Mouse (Mus musculus) midbrain, embryonic 16.5 days (tissue): ENCODE results near the gene Hesx1. TPM values are rescaled to one million over a fixed set of nuclear protein-coding genes. Genes with fewer than 3 reads are reported as not detected.

Source experiments
- ATAC-seq: fragments of 200-750 bp; cut with Nextera tagmentation; 2 replicates; pipeline ENCODE4 v1.8.0; 2017; ENCODE audit warnings: moderate TSS enrichment
- H3K27ac ChIP-seq: fragments of 300-500 bp; sonication (generic); 2 replicates; pipeline ENCODE4 v1.5.1; 2014; ENCODE audit warnings: mild to moderate bottlenecking, low read length, mixed read lengths
- H3K27me3 ChIP-seq: fragments of 300-500 bp; sonication (generic); 2 replicates; pipeline ENCODE4 v1.6.1; 2014; ENCODE audit warnings: low read depth, low read length, mixed read lengths; ENCODE audit not compliant: control insufficient read depth, insufficient read depth
- H3K36me3 ChIP-seq: fragments of 300-500 bp; sonication (generic); 2 replicates; pipeline ENCODE4 v1.6.1; 2014; ENCODE audit warnings: mild to moderate bottlenecking, low read length, moderate library complexity, mixed read lengths; ENCODE audit not compliant: control insufficient read depth, insufficient read depth
- H3K4me1 ChIP-seq: fragments of 300-500 bp; sonication (generic); 2 replicates; pipeline ENCODE4 v1.6.1; 2014; ENCODE audit warnings: mild to moderate bottlenecking, low read length, mixed read lengths; ENCODE audit not compliant: control insufficient read depth, insufficient read depth
- H3K4me2 ChIP-seq: fragments of 300-500 bp; sonication (generic); 2 replicates; pipeline ENCODE4 v1.6.1; 2014; ENCODE audit warnings: mild to moderate bottlenecking, low read length, mixed read lengths
- H3K4me3 ChIP-seq: fragments of 300-500 bp; sonication (generic); 2 replicates; pipeline ENCODE4 v1.5.1; 2014; ENCODE audit warnings: low read depth, mild to moderate bottlenecking, low read length, moderate library complexity, mixed read lengths
- H3K9ac ChIP-seq: fragments of 300-500 bp; sonication (generic); 2 replicates; pipeline ENCODE4 v1.6.1; 2014; ENCODE audit warnings: low read depth, low read length, mixed read lengths
- H3K9me3 ChIP-seq: fragments of 300-500 bp; sonication (generic); replicated peaks from 2 replicates; pipeline ENCODE4 v1.6.1; 2014; ENCODE audit warnings: mild to moderate bottlenecking, low read length, mixed read lengths; ENCODE audit not compliant: control insufficient read depth, poor library complexity, severe bottlenecking
- WGBS: fragments of 180-500 bp; shearing (Covaris S2); extraction: QIAGEN DNeasy Blood & Tissue Kit; methylation state at CpG from one replicate; pipeline ENCODE4 v1.1.7; 2014; 5-methylcytosine and 5-hydroxymethylcytosine counted together
- polyA plus RNA-seq: library from polyadenylated mRNA; unstranded; fragments of >200 nt; fragmentation: Nextera tagmentation; extraction: Ambion mirVana; gene quantifications from 2 replicates; pipeline ENCODE4 v1.2.1, GENCODE M21; 2015

The Hesx1 gene
- polyA plus RNA-seq, 1 experiment from 2014 or later = 0.19 TPM

GRCm38 (mm10) chr14:27024664-27025063 is 30.4 kb downstream of the Hesx1 start:
- no peak overlapping the region for H3K4me2 ChIP-seq
- no peaks in the 10 kb centered on the region for H3K9me3 ChIP-seq
- no peak overlapping the region for H3K4me3 ChIP-seq
- ATAC-seq = no peak
- no peaks in the 10 kb centered on the region for H3K36me3 ChIP-seq
- H3K27ac ChIP-seq = no peak overlapping the region
- no peaks in the 10 kb centered on the region for H3K27me3 ChIP-seq
- 0 out of 2 replicates have a peak, but pooled peaks cover 2% of the 10 kb centered on the region for H3K4me1 ChIP-seq
- H3K9ac ChIP-seq = no peak overlapping the region
- 92% methylated on average over 4 of the region's 4 CpGs for WGBS

DNA sequence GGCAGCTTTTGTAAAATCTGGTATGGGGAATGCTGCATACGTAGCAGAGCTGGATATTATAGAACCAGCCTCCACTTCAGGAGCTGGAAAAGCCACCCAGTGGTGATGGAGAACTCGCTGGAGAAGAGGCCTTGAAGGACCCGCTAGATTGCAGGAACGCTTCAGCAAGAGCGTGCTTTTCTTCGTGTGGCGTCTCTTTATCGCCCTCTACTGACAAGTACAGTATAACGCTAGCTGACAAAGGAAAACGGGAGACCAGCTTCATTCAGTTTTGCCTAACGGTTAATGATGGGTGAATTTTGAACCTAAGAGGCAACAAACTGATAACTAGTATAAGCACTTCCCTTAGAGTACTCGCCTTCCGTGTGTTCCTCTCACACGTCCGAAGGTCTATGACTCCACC is 35.6 kb downstream of the Hesx1 start:
- 3% methylated on average over 15 of the region's 15 CpGs for WGBS
- H3K9me3 ChIP-seq = no peaks in the 10 kb centered on the region
- peak overlapping the region; percentile 24 for H3K4me2 ChIP-seq
- no peak overlapping the region for H3K4me3 ChIP-seq
- H3K4me1 ChIP-seq = 0 out of 2 replicates have a peak, but pooled peaks cover 2% of the 10 kb centered on the region
- peak overlapping the region; percentile 59; the same call in 1 of the 2 replicates for H3K27ac ChIP-seq
- H3K27me3 ChIP-seq = no peaks in the 10 kb centered on the region
- peak overlapping the region; percentile 41; the same call in 1 of the 2 replicates for H3K9ac ChIP-seq
- no peaks in the 10 kb centered on the region for H3K36me3 ChIP-seq
- peak; percentile 82 for ATAC-seq

GRCm38 (mm10) chr14:27031142-27031541 is 36.9 kb downstream of the Hesx1 start:
- Histone ChIP-seq H3K4me2 (no peak overlapping the region), H3K9ac (no peak overlapping the region), H3K36me3 (no peaks in the 10 kb centered on the region), H3K27ac (no peak overlapping the region), H3K4me3 (no peak overlapping the region), H3K4me1 (0 out of 2 replicates have a peak, but pooled peaks cover 2% of the 10 kb centered on the region), H3K27me3 (no peaks in the 10 kb centered on the region), H3K9me3 (no peaks in the 10 kb centered on the region)
- 6% methylated on average over 4 of the region's 4 CpGs for WGBS
- ATAC-seq = no peak

GRCm38 (mm10) chr14:27037513-27037912 is 43.3 kb downstream of the Hesx1 start:
- Histone ChIP-seq H3K4me1 (peaks cover 9% of the 10 kb centered on the region; the same call in 1 of the 2 replicates), H3K9ac (no peak overlapping the region), H3K27me3 (peaks cover 12% of the 10 kb centered on the region), H3K9me3 (no peaks in the 10 kb centered on the region), H3K4me3 (no peak overlapping the region), H3K4me2 (no peak overlapping the region), H3K36me3 (no peaks in the 10 kb centered on the region), H3K27ac (no peak overlapping the region)
- WGBS = 68% methylated on average over 1 of the region's 1 CpGs
- no peak for ATAC-seq

DNA sequence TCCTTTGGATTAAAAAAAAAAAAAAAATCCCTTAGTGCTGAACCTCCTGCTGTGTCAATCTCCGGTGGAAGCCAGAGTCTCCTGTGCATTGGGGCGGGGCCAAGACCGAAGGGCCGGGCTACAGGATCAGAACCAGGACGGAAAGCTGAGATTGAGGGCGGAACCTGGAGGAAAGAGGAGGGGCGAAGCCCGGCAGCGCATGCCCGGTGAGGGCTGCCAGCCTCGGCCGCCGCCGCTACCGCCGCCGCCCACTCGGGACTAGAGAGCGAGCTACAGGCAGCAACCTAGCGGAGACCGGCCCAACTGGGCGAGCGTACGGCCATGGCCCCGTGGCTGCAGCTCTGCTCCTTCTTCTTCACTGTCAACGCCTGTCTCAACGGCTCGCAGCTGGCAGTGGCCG is 44.6 kb downstream of the Hesx1 start, which contains the start of gene Il17rd:
Il17rd (plus strand) TSS at position 159 of the 400 bp plus-strand sequence.
- ATAC-seq = peak; percentile 96
- Histone ChIP-seq H3K27me3 (peaks cover 12% of the 10 kb centered on the region), H3K4me1 (peaks cover 9% of the 10 kb centered on the region; the same call in 1 of the 2 replicates), H3K4me3 (peak within 1 kb of the TSS; percentile 67), H3K9ac (peak within 1 kb of the TSS; percentile 69), H3K9me3 (no peaks in the 10 kb centered on the region), H3K36me3 (no peaks in the 10 kb centered on the region), H3K27ac (no peak within 1 kb of the TSS), H3K4me2 (peak within 1 kb of the TSS; percentile 94)
- WGBS = 0% methylated on average over 29 of the region's 29 CpGs

- under 1% methylated on average over 59 of the region's 59 CpGs for WGBS
- Histone ChIP-seq H3K36me3 (no peaks in the 10 kb centered on the region), H3K27me3 (peaks cover 12% of the 10 kb centered on the region), H3K9me3 (no peaks in the 10 kb centered on the region), H3K27ac (no peak overlapping the region), H3K4me3 (peak overlapping the region; percentile 67), H3K4me2 (peak overlapping the region; percentile 94), H3K4me1 (peaks cover 9% of the 10 kb centered on the region; the same call in 1 of the 2 replicates), H3K9ac (peak overlapping the region; percentile 69)
- ATAC-seq = peak; percentile 71
These were observed 45.3 kb downstream of the Hesx1 start for GRCm38 (mm10) chr14:27039281-27040248.

DNA sequence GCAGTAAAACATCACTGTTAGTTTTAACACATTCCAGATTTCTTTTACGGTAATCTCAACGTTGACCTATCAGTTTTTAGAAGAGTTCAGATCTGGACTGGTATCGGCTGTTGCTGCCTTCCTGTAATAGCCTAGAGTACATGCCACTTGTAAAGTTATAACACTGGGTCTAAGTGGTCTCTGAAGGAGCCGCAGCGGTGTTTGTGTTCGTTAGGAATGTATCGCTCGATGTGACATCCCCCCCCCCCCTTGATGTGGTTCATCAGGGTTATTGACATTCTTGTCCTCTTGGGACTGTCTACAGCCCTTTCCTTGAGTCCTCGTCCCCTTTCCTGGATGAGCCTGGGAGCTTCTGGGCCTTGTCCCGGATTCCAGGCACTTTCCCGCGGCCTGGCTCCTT is 46.2 kb downstream of the Hesx1 start:
- Histone ChIP-seq H3K27ac (no peak overlapping the region), H3K36me3 (no peaks in the 10 kb centered on the region), H3K27me3 (peaks cover 12% of the 10 kb centered on the region), H3K9ac (no peak overlapping the region), H3K4me3 (peak overlapping the region; percentile 67), H3K4me1 (peaks cover 9% of the 10 kb centered on the region; the same call in 1 of the 2 replicates), H3K9me3 (no peaks in the 10 kb centered on the region), H3K4me2 (peak overlapping the region; percentile 94; the same call in 1 of the 2 replicates)
- ATAC-seq = no peak
- 11% methylated on average over 12 of the region's 12 CpGs for WGBS

GRCm38 (mm10) chr14:27042280-27042983 is 48.2 kb downstream of the Hesx1 start:
- 54% methylated on average over 8 of the region's 8 CpGs for WGBS
- no peak for ATAC-seq

More at GRCm38 (mm10) chr14:27042280-27042983, 48.2 kb downstream of the Hesx1 start:
- no peak overlapping the region for H3K27ac ChIP-seq
- no peak overlapping the region for H3K4me2 ChIP-seq
- no peak overlapping the region for H3K9ac ChIP-seq
- peaks cover 9% of the 10 kb centered on the region; the same call in 1 of the 2 replicates for H3K4me1 ChIP-seq
- H3K9me3 ChIP-seq = no peaks in the 10 kb centered on the region
- no peak overlapping the region for H3K4me3 ChIP-seq
- H3K36me3 ChIP-seq = no peaks in the 10 kb centered on the region
- H3K27me3 ChIP-seq = peaks cover 12% of the 10 kb centered on the region
